Mouse (Mus musculus) megakaryocyte, embryonic 14.5 days (primary cell): ENCODE measurements at regions not wholly inside any gene's neighbourhood (a gene's known extent, or its start where the extent isn't known, plus 50 kb on each side); places are given as distances from the start of the nearest gene placed in this dataset.

Source experiments
- H3K27me3 ChIP-seq: replicated peaks from 2 replicates; pipeline ENCODE3; 2012; ENCODE audit warnings: inconsistent platforms
- H3K36me3 ChIP-seq: replicated peaks from 2 replicates; pipeline ENCODE3; 2012; ENCODE audit warnings: low read length, inconsistent platforms, mixed read lengths
- H3K4me1 ChIP-seq: 2 replicates; pipeline ENCODE4 v1.6.1; 2012; ENCODE audit warnings: inconsistent platforms
- H3K4me3 ChIP-seq: replicated peaks from 2 replicates; pipeline ENCODE3; 2012; ENCODE audit warnings: moderate library complexity, mild to moderate bottlenecking, inconsistent platforms
- H3K9me3 ChIP-seq: 2 replicates; pipeline ENCODE4 v1.6.1; 2012; ENCODE audit warnings: inconsistent platforms
- FLI1 ChIP-seq: IDR thresholded peaks from 2 replicates; pipeline ENCODE4 v1.6.1; 2012; ENCODE audit warnings: low read length, inconsistent platforms, mixed read lengths
- GATA1 ChIP-seq: IDR thresholded peaks from 3 replicates; pipeline ENCODE4 v1.6.1; 2012; ENCODE audit warnings: mixed read lengths, low read length, inconsistent platforms, borderline replicate concordance

GRCm38 (mm10) chr7:137741702-137742101 lies 304.3 kb downstream of the Glrx3 start:
- no peaks in the 10 kb centered on the region for H3K36me3 ChIP-seq
- H3K4me3 ChIP-seq, result no peak overlapping the region
- no peaks in the 10 kb centered on the region for H3K27me3 ChIP-seq
- TF ChIP-seq GATA1 (no peak), FLI1 (no peak)
- peaks cover 3% of the 10 kb centered on the region; the same call in 1 of the 2 replicates for H3K9me3 ChIP-seq
- no peaks in the 10 kb centered on the region for H3K4me1 ChIP-seq

GRCm38 (mm10) chr7:137742297-137742751 lies 304.9 kb downstream of the Glrx3 start:
- Histone ChIP-seq H3K4me3 (no peak overlapping the region), H3K9me3 (peaks cover 3% of the 10 kb centered on the region; the same call in 1 of the 2 replicates), H3K4me1 (no peaks in the 10 kb centered on the region)

GRCm38 (mm10) chr7:137745575-137745974 lies 308.2 kb downstream of the Glrx3 start:
- H3K9me3 ChIP-seq, result peaks cover 3% of the 10 kb centered on the region; the same call in 1 of the 2 replicates
- H3K27me3 ChIP-seq, result no peaks in the 10 kb centered on the region
- no peaks in the 10 kb centered on the region for H3K36me3 ChIP-seq
- no peaks in the 10 kb centered on the region for H3K4me1 ChIP-seq
- H3K4me3 ChIP-seq, result no peak overlapping the region
- no peak for TF ChIP-seq GATA1
- TF ChIP-seq FLI1, result no peak

More at GRCm38 (mm10) chr7:137742297-137742751, 304.9 kb downstream of the Glrx3 start:
- Histone ChIP-seq H3K27me3 (no peaks in the 10 kb centered on the region), H3K36me3 (no peaks in the 10 kb centered on the region)
- TF ChIP-seq GATA1 (no peak), FLI1 (no peak)

DNA sequence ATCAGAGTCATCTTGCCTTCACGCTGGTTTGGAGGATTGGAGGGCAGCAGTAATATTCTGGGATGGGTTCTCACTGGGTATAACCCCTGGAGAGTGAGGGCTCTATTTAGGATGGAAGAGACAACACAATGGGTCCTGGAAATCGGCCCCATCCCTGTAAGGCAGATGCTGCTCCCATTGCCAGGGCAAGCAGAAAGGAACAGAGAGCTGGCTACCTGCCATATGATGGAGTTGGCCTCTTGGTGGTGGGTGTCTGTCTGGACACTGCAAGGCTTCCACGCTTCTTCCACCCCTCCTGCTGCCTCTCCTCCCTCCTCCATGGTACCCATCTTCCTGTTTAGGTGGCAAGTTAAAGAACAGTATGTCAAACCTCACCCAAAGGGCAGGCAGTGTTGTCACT lies 308.6 kb downstream of the Glrx3 start:
- no peaks in the 10 kb centered on the region for H3K4me1 ChIP-seq
- H3K36me3 ChIP-seq, result no peaks in the 10 kb centered on the region
- peaks cover 3% of the 10 kb centered on the region; the same call in 1 of the 2 replicates for H3K9me3 ChIP-seq
- H3K4me3 ChIP-seq, result no peak overlapping the region
- no peaks in the 10 kb centered on the region for H3K27me3 ChIP-seq
- TF ChIP-seq FLI1 (no peak), GATA1 (no peak)

- Histone ChIP-seq H3K4me1 (no peaks in the 10 kb centered on the region), H3K4me3 (no peak overlapping the region), H3K27me3 (no peaks in the 10 kb centered on the region), H3K36me3 (no peaks in the 10 kb centered on the region), H3K9me3 (peaks cover 3% of the 10 kb centered on the region; the same call in 1 of the 2 replicates)
- TF ChIP-seq GATA1 (no peak), FLI1 (no peak)
Observed at GRCm38 (mm10) chr7:137748936-137749335, 311.5 kb downstream of the Glrx3 start.

DNA sequence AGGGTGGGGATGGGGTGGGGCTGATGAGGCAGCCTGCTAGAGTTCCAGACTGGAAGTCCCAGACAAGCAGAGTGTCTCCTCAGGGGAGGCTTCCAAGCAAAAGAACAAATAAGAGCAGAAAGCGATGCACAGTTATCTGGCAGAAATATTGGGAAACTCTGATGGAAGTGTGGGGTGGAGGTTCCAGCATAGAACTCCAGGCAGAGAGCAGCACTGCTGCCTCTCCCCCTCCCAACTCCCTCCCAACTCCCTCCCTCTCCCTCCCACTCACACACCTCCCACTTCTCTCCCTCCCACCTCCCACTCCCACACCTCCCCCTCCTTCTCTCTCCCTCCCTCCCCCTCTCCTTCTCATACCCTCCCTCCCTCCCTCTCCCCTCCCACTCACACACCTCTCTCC lies 313.3 kb downstream of the Glrx3 start:
- Histone ChIP-seq H3K27me3 (no peaks in the 10 kb centered on the region), H3K9me3 (peaks cover 3% of the 10 kb centered on the region; the same call in 1 of the 2 replicates), H3K4me1 (no peaks in the 10 kb centered on the region), H3K4me3 (no peak overlapping the region), H3K36me3 (no peaks in the 10 kb centered on the region)
- TF ChIP-seq FLI1 (no peak), GATA1 (no peak)

GRCm38 (mm10) chr7:137751151-137751859 lies 313.9 kb downstream of the Glrx3 start:
- Histone ChIP-seq H3K36me3 (no peaks in the 10 kb centered on the region), H3K4me1 (no peaks in the 10 kb centered on the region), H3K27me3 (no peaks in the 10 kb centered on the region), H3K4me3 (no peak overlapping the region), H3K9me3 (no peaks in the 10 kb centered on the region; the same call in 1 of the 2 replicates)
- no peak for TF ChIP-seq GATA1

DNA sequence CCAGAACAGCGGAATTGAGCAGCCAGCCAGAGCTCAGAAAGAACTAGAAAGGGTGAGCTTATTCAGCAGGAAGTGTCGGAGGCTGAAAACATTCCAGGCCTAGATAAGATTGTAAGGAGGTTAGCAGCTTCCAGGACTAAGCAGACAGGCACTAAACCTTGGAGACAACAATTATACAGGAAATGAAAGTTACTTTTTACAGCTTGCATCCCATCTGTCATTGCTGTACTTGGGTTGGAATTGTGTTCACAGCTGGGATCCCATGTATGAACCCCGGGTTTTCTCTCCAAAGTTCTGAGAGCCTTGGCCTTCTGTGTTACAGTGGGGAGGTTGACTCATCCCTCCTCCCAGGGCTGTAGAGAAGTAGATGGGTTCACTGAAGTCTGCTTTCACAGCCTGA lies 328.5 kb downstream of the Glrx3 start:
- no peak overlapping the region for H3K4me3 ChIP-seq
- no peaks in the 10 kb centered on the region for H3K27me3 ChIP-seq
- no peaks in the 10 kb centered on the region for H3K4me1 ChIP-seq
- H3K9me3 ChIP-seq, result no peaks in the 10 kb centered on the region
- no peak for TF ChIP-seq FLI1
- TF ChIP-seq GATA1, result no peak
- no peaks in the 10 kb centered on the region for H3K36me3 ChIP-seq

DNA sequence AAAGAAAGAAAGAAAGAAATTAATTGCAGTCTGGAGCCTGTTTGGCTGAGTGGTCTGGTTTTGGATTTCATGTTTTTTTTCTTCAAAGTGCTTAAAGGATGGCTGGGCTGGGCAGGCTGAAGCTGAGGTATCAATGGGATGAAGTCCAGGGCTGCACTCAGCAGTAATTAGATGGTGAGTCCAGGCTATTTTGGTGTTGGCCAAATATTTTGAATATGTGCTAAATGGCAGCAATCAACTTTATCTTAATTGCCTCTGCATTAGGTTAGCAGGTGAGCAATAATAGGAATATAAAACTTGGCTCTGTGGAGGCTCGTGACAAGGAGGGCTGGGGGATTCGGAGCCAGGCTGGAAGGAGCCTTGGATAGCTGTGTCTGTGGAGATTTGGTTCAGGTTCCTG lies 329.3 kb downstream of the Glrx3 start:
- H3K9me3 ChIP-seq, result no peaks in the 10 kb centered on the region
- H3K27me3 ChIP-seq, result no peaks in the 10 kb centered on the region
- no peaks in the 10 kb centered on the region for H3K36me3 ChIP-seq

More for the DNA sequence above, 329.3 kb downstream of the Glrx3 start:
- H3K4me1 ChIP-seq, result no peaks in the 10 kb centered on the region
- TF ChIP-seq FLI1 (no peak), GATA1 (no peak)
- no peak overlapping the region for H3K4me3 ChIP-seq
